Mouse (Mus musculus) bone marrow macrophage, adult 2 months (primary cell): ENCODE measurements around the gene Tmprss7.

ENCODE experiments used
- CTCF ChIP-seq: IDR thresholded peaks from 2 replicates; pipeline ENCODE4 v1.5.1; 2012; ENCODE audit warnings: low read depth, mild to moderate bottlenecking, low read length, moderate library complexity
- POLR2A ChIP-seq: IDR thresholded peaks from 2 replicates; pipeline ENCODE4 v1.6.1; 2012; ENCODE audit warnings: mild to moderate bottlenecking, low read depth, low read length, borderline replicate concordance

DNA sequence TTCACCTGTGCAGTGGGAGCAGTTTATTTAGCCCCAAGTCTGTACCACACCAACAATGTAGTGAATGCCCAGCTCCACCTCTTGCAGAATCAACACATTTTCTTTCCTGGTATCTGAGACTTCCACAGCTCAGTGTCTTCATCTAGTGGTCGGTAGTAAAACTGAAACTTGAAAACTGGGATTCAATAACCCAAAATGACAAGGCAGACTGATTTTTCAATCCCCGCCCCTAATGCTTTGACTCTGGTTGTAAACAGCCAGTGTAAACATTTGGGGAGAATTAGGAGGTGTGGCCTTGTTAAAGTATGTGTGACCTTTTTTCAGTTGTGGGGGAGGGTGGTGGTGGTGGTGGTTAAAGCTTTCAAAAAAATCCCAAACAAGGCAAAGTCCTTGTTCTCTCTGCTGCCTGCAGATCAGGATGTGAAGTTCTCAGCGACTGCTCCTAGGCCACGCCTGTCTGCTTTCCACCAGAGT, 84.9 kb downstream of the Tmprss7 start:
- no peak for TF ChIP-seq CTCF
- no peak for TF ChIP-seq POLR2A
